Mouse (Mus musculus) heart, postnatal 0 days (tissue): ENCODE measurements around the gene Cand1. TPM values are rescaled to one million over a fixed set of nuclear protein-coding genes. Genes with fewer than 3 reads are reported as not detected.

ENCODE experiments used
- ATAC-seq: fragments of 200-750 bp; cut with Nextera tagmentation; 2 replicates; pipeline ENCODE4 v1.8.0; 2017; ENCODE audit warnings: low read depth, moderate number of reproducible peaks, moderate library complexity; ENCODE audit not compliant: insufficient read depth
- DNase-seq: peaks from one replicate; pipeline ENCODE4 v3.0.0-alpha.2; 2016; ENCODE audit warnings: low spot score
- H3K27ac ChIP-seq: fragments of 300-500 bp; sonication (generic); 2 replicates; pipeline ENCODE4 v1.5.1; 2014; ENCODE audit warnings: low read depth, mild to moderate bottlenecking
- H3K27me3 ChIP-seq: fragments of 300-500 bp; sonication (generic); 2 replicates; pipeline ENCODE4 v1.6.1; 2014; ENCODE audit warnings: low read length, mixed read lengths; ENCODE audit not compliant: control insufficient read depth, insufficient read depth
- H3K36me3 ChIP-seq: fragments of 300-500 bp; sonication (generic); replicated peaks from 2 replicates; pipeline ENCODE4 v1.6.1; 2014; ENCODE audit warnings: low read length, mixed read lengths; ENCODE audit not compliant: control insufficient read depth, insufficient read depth
- H3K4me1 ChIP-seq: fragments of 300-500 bp; sonication (generic); 2 replicates; pipeline ENCODE4 v1.6.1; 2014; ENCODE audit warnings: antibody characterized with exemption; ENCODE audit not compliant: control insufficient read depth, insufficient read depth
- H3K4me2 ChIP-seq: fragments of 300-500 bp; sonication (generic); 2 replicates; pipeline ENCODE4 v1.6.1; 2014; ENCODE audit warnings: low read depth, mild to moderate bottlenecking, low read length, moderate library complexity
- H3K4me3 ChIP-seq: fragments of 300-500 bp; sonication (generic); 2 replicates; pipeline ENCODE4 v1.5.1; 2014; ENCODE audit warnings: low read depth, low read length
- H3K9ac ChIP-seq: fragments of 300-500 bp; sonication (generic); replicated peaks from 2 replicates; pipeline ENCODE4 v1.6.1; 2014; ENCODE audit warnings: low read depth, low read length, mixed read lengths
- H3K9me3 ChIP-seq: fragments of 300-500 bp; sonication (generic); replicated peaks from 2 replicates; pipeline ENCODE4 v1.6.1; 2016; ENCODE audit warnings: low read length; ENCODE audit not compliant: control insufficient read depth
- CTCF ChIP-seq: IDR thresholded peaks from 2 replicates; pipeline ENCODE4 v1.5.1; 2016; ENCODE audit warnings: antibody characterized with exemption, control low read depth, low read depth
- EP300 ChIP-seq: IDR thresholded peaks from 2 replicates; pipeline ENCODE4 v1.6.1; 2016; ENCODE audit warnings: antibody characterized with exemption, low read depth
- WGBS: fragments of 180-500 bp; shearing (Covaris S2); extraction: QIAGEN DNeasy Blood & Tissue Kit; methylation state at CpG from one replicate; pipeline ENCODE4 v1.1.7; 2014; 5-methylcytosine and 5-hydroxymethylcytosine counted together
- polyA plus RNA-seq: library from polyadenylated mRNA; unstranded; fragments of >200 nt; fragmentation: Nextera tagmentation; extraction: Ambion mirVana; gene quantifications from 2 replicates; pipeline ENCODE4 v1.2.1, GENCODE M21; 2015
- total RNA-seq: library from RNA; depleted of rRNA; stranded (reverse); fragments of >200 nt; gene quantifications from 2 replicates; pipeline ENCODE4 v1.2.3, GENCODE M21; 2014; ENCODE audit warnings: low replicate concordance; rRNA removed

Gene Cand1
- 41.6 and 76.8 TPM in 2 replicates for total RNA-seq
- polyA plus RNA-seq, result 15.4 and 19.4 TPM in 2 replicates

DNA sequence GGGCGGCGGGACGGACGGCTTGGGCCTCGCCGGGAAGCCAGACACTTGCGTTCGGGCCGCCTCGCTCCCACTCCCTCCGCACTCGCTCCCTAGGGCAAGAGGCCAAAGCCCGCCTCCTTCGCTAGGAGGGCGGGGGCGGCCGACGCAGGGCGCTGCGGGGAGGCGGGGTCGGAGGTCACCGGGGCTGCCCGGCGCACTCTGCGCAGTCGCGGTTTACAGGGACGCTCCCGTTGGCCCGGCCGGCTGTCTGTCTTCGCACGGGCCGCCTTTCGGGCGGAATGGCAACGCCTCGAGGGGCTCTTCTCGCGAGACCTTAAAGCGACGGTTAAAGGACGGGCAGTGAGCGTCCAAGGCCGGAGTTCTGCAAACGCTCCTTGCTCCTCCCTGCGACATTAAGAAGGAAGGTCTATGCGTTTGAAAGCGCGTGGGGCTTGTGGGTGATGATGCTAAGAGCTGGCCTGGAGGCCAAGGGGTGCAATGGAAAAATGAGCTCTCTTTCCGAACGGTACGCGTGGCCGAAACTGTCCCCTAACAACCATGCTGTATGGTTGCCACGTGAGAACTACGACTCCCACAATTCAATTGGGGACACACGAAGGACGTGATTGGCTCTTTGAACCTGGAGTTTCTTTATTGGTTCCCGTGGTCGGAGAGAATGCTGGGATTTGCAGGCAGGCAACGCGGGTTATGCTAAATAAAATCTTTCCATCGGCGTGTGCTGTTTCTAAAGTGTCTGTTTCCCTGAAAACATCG, at the start of gene Cand1:
TSS of gene Cand1 (minus strand) at position 87 of the 753 bp plus-strand sequence.
- no peaks in the 10 kb centered on the region for H3K27me3 ChIP-seq
- peak within 1 kb of the TSS; percentile 91 for H3K4me2 ChIP-seq
- H3K4me1 ChIP-seq, result peaks cover 23% of the 10 kb centered on the region
- peak; percentile 98 for DNase-seq
- peak within 1 kb of the TSS; percentile 99 for H3K4me3 ChIP-seq
- ATAC-seq, result peak; percentile 97
- peak; percentile 91 for TF ChIP-seq EP300
- no peak for TF ChIP-seq CTCF
- peak within 1 kb of the TSS; percentile 99 for H3K9ac ChIP-seq
- no peaks in the 10 kb centered on the region for H3K9me3 ChIP-seq
- under 1% methylated on average over 65 of the region's 67 CpGs for WGBS
- peak within 1 kb of the TSS; percentile 99 for H3K27ac ChIP-seq
- H3K36me3 ChIP-seq, result peaks cover 2% of the 10 kb centered on the region; the same call in 1 of the 2 replicates

DNA sequence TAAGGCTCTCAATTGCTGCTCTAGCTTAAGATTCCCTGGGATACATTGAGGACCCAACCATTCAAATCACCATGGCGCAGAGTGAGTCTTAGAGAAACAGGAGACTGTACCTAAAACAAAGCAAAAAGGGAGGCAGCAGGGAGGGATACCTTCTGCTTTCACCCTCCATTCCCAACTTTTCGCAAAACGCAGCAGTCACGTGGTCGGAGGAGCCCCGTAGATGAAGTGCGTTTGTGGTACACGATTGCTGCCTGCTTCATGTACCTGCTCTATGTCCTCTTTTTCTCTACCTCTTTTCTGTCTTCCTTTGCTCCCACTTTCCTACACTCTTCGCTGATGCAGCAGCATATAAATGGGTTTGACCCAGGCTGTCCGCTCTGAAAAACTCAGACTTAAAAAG, 39.0 kb upstream of the Cand1 start:
- 73% methylated on average over 10 of the region's 10 CpGs for WGBS
- Histone ChIP-seq H3K4me2 (no peak overlapping the region), H3K9me3 (no peaks in the 10 kb centered on the region), H3K4me1 (no peaks in the 10 kb centered on the region), H3K27ac (no peak overlapping the region), H3K4me3 (no peak overlapping the region), H3K36me3 (no peaks in the 10 kb centered on the region), H3K9ac (no peak overlapping the region), H3K27me3 (no peaks in the 10 kb centered on the region)
- DNase-seq (no peak), ATAC-seq (no peak)
- no peak for TF ChIP-seq EP300
- no peak for TF ChIP-seq CTCF

DNA sequence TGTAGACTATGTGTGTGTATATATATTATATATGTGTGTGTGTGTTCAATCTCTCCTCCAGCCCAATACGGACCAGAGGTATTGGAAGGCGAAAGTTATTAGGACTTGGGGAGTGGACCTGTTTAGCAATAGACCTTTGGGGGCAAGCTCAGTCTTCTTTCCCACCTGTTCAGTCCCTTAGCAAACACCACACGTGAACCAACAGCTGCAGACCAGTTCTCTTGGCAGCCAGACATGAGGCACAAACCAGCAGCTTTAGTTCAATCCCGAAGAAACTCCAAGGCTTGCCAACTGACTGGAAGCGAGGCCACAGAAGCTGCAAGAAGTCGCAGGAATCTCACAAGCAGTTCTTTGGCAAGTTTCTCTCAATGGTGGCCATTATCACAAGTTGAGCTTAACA, 34.5 kb upstream of the Cand1 start:
- Histone ChIP-seq H3K4me3 (no peak overlapping the region), H3K27ac (no peak overlapping the region), H3K9ac (no peak overlapping the region), H3K4me1 (no peaks in the 10 kb centered on the region), H3K27me3 (no peaks in the 10 kb centered on the region), H3K9me3 (no peaks in the 10 kb centered on the region), H3K4me2 (no peak overlapping the region), H3K36me3 (no peaks in the 10 kb centered on the region)
- no peak for TF ChIP-seq EP300
- TF ChIP-seq CTCF, result no peak
- DNase-seq, result no peak
- 85% methylated on average over 6 of the region's 6 CpGs for WGBS
- ATAC-seq, result no peak

DNA sequence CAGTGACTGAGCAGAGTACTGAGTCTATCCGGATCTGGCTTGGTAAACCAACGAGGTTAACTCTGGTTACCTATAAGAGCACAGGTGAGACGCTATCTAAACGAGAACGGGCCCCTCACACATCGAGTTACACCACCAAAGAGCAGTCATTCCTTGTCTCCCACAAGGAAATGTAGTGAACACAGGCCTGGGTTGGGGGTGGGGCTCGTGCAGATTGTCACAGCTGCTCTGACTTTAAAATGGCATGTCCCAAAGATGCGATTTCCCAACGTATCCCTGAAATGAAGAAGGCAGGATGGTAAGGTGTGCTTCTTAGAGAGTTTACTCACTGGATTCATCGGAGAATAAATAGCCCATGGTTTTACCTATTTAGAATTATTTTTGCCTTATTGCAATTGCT, 32.7 kb upstream of the Cand1 start:
- H3K4me2 ChIP-seq, result no peak overlapping the region
- WGBS, result 72% methylated on average over 10 of the region's 10 CpGs
- H3K4me3 ChIP-seq, result no peak overlapping the region
- DNase-seq, result no peak
- TF ChIP-seq EP300 (no peak), CTCF (no peak)
- H3K9me3 ChIP-seq, result 0 out of 2 replicates have a peak, but pooled peaks cover 2% of the 10 kb centered on the region
- H3K27me3 ChIP-seq, result no peaks in the 10 kb centered on the region
- no peak overlapping the region for H3K27ac ChIP-seq
- no peaks in the 10 kb centered on the region for H3K4me1 ChIP-seq
- H3K9ac ChIP-seq, result no peak overlapping the region
- no peaks in the 10 kb centered on the region for H3K36me3 ChIP-seq
- no peak for ATAC-seq

DNA sequence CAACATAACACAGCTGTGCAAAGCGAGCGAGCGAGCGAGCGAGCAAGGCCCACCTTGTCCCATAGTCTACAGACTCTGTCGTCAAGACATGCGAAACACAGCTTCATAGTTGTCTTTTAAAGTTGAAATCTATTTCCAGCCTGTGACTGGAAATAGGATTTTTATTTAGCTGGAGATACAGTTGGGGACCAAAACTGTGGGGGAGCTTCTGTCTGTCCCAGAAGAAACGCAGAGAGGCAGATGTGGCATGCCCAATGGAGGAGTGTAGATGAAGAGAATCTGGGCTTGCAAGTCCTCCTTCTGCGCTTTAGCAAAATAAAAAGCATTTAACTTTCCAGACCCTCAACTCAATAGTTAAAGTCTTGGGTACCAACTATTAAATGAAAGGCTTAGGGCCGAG, 32.1 kb upstream of the Cand1 start:
- DNase-seq, result no peak
- Histone ChIP-seq H3K4me1 (no peaks in the 10 kb centered on the region), H3K9ac (no peak overlapping the region), H3K9me3 (0 out of 2 replicates have a peak, but pooled peaks cover 4% of the 10 kb centered on the region), H3K36me3 (no peaks in the 10 kb centered on the region), H3K27me3 (no peaks in the 10 kb centered on the region), H3K4me3 (no peak overlapping the region), H3K4me2 (no peak overlapping the region), H3K27ac (no peak overlapping the region)
- 86% methylated on average over 10 of the region's 10 CpGs for WGBS
- TF ChIP-seq CTCF (no peak), EP300 (no peak)
- no peak for ATAC-seq

DNA sequence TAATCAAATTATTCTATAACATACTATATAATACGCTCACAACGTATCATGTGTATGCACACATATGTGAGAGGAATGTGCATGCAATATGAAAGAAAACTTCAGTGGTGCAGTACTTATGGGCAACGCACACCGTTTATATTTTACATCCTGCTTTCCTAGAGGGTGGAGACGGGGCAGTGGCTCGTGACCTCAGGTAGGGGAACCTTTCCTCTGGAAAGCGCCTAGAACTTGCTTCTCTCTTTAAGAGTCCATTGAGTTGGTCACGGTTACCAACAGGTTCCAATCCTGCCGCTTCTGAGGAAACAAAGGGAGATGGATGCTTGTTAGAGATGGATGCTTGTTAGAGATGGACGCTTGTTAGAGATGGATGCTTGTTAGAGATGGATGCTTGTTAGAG, 31.2 kb upstream of the Cand1 start:
- Histone ChIP-seq H3K9me3 (0 out of 2 replicates have a peak, but pooled peaks cover 4% of the 10 kb centered on the region), H3K27ac (no peak overlapping the region), H3K36me3 (no peaks in the 10 kb centered on the region), H3K27me3 (no peaks in the 10 kb centered on the region), H3K4me2 (no peak overlapping the region), H3K4me1 (no peaks in the 10 kb centered on the region), H3K4me3 (no peak overlapping the region), H3K9ac (no peak overlapping the region)
- no peak for ATAC-seq
- whole genome bisulfite sequencing, result 83% methylated on average over 10 of the region's 10 CpGs
- DNase-seq, result no peak
- TF ChIP-seq EP300 (no peak), CTCF (no peak)
